Mouse (Mus musculus): Measurements from ENCODE around the gene Paxip1.

Gene Paxip1

DNA sequence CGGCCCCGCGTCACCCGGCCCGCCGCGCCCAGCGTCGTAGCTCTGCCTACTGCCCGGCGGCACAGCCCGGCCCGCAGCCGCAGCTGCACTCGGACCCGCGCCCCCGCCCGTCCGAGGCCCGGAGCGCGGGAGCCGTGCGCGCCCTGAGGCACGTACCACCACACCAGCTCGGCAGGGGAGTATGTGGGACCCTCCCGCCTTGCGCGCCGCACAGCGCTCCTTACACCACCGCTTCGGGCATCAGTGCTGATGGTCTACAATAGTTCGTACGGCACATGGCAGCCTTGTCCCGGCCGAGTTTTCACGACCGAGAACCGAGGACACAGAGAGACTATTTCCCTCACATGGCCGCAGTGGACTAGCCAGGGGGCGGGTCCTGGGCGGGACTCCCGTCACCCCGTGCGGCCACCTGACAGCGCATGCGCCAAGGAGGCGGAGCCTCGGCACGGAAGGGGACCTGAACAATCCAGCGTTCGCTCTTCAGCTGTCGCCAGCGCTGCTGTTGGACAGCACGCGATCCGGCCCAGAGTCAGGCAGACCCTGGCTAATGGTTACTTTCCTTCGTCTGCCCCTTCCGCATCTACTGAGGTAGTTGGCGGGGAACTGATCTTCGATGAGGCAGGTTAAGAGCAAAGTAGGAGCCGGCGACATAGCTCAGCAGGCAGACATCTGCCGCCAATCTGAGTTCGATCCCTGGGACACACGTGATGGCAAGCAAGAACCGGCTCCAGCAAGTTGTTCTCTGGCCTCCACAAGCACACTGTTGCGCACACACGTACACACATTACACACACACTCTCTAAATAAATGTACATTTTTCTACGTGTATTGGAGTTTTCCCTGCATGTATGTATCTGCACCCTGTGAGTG, at the start of gene Paxip1:
Paxip1 (minus strand) TSS at position 389 of the 870 bp plus-strand sequence.
- peak; percentile 94 for DNase-seq (ENCODE audit: low spot score)

DNA sequence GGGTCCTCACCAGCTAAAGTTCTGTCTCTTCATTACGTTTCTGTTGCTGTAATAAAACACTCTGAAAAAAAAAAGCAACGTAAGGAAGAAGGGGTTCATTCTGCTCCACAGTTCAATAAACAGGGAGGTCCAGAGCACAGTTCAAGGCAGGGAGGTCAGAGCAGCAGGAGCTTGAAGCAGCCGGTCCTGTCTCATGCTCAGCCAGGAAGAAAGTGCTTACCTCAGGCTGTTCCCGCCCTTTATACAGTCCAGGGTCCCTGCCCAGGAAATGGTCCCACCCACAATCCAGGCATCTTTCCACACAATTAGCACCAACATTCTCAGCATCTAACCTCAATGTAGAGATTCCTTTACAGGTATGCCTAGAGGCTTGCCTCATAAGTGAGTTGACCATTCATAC, 46.6 kb upstream of the Paxip1 start:
- DNase-seq (ENCODE audit: low spot score) = no peak

DNA sequence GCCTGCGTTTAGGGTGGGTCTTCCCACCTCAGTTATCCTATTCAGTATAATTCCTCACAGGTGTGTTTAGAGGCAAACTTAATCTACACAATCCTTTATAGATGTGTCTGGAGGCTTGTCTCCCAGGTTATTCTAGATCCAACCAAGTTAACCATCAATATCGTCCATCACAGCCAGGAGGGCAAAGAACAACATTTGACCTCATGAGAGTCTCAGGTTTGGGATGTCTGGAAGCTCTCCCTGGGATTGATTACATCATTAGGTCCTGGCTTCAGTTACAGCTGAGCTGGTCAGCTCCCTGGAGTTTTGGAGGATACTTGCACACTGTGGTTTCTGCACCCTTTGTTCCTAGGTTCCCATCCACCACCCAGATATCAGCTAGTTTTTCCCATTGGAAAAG, 43.6 kb upstream of the Paxip1 start:
- no peak for DNase-seq (ENCODE audit: low spot score)

DNA sequence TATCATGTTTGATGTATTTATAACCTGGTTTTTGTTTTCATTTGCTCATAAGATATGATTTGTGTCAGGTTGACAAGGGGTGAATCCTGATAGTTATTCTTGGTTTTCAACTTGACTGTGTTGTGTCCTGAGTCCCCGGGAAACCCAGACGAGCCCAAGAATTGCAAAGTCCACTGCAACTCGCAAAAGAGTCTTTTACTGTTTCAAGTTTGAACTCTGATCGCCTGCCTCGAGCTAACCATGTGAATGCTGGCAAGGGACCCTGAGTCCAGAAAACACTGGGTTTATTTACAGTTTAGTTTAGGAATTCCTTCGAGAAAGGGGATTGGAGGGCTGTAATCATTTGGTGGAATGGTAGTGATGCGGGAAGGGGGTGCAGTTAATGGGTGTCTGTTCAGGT, 36.5 kb upstream of the Paxip1 start:
- DNase-seq (ENCODE audit: low spot score) = no peak

DNA sequence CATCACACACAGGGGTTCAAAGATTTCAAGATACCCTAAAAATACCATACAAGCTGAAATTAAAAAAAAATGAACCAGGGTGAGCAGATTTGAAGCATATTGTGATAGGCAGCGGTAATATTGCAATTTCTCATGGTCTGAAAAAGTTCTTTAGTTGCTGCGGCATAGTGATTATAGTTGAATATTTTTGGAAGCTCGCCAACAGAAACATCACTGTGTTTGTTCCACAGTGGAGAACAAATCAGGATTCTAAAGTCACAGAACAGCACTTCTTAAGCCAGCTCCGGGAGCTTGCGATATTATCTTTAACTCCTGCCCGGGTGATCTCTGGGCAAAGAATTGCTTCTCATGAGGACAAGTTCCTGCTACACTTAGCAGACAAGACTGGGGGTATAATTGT, 29.7 kb upstream of the Paxip1 start:
- no peak for DNase-seq (ENCODE audit: low spot score)

DNA sequence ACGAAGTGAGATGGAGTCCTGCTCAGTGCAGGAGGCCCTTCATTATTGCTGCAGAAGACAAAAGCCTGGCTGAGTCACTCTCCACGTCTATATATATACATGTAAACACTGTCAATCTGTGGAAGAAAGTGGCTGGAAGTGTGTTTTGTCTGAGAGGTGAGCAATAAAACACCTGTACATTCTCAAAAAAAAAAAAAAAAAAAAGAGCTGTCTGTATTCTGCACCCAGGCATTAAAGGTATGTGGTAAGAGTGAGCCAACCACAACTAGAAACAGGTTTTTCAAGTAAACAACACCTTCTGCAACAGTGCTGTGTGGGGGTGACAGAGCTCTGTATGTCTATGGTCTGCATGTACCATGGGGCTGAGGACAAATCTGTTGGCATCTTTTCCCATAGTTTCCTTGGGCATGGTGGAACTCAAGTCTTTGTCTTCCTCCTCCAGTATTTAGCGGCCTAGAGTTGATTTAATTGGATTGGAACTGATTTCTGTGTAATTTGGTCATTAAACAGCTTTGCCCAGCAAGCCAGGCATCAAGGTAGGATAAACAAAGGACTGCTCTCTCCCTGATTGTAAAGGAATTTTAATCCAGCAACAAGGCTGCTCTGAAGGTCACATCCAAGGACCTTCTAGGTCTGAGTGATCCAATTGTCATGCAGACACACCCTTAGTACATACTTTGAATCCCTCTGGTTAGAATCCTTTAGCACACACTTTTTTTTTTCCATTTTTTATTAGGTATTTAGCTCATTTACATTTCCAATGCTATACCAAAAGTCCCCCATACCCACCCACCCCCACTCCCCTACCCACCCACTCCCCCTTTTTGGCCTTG, 27.6 kb upstream of the Paxip1 start:
- DNase-seq (ENCODE audit: low spot score) = no peak

DNA sequence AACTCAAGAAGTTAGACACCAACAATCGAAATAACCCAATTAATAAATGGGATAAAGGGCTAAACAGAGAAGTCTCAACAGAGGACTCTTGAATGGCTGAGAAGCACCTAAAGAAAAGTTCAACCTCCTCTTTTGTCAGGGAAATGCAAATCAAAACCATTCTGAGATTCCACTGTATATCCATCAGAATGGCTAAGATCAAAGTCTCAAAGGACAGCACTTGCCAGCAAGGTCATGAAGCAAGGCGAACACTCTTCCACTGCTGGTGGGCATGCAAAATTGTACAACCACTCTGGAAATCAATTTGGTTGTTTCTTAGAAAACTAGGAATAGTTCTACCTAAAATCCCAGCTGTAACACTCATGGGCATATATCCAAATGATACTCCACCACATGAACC, 22.8 kb upstream of the Paxip1 start:
- no peak for DNase-seq (ENCODE audit: low spot score)

DNA sequence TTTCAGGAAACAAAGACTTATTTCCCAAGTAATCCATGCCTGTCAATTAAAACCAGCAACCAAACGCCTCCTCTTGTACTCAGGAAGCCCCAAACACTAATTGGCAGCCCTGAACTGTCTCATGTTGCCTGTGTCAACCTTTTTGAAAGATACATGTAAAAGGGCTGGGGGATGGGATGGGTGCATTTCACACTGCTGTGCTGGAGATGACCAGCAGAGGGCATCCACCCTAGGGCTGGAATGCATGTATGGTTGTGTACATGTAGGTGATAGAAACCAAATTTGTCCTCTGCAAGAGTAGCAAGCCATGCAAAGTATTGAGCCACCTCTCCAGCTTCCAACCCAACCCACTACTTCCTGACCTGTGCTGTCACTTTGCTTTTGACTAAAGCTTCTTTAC, 2.4 kb upstream of the Paxip1 start:
- peak; percentile 54 for DNase-seq (ENCODE audit: low spot score)

DNA sequence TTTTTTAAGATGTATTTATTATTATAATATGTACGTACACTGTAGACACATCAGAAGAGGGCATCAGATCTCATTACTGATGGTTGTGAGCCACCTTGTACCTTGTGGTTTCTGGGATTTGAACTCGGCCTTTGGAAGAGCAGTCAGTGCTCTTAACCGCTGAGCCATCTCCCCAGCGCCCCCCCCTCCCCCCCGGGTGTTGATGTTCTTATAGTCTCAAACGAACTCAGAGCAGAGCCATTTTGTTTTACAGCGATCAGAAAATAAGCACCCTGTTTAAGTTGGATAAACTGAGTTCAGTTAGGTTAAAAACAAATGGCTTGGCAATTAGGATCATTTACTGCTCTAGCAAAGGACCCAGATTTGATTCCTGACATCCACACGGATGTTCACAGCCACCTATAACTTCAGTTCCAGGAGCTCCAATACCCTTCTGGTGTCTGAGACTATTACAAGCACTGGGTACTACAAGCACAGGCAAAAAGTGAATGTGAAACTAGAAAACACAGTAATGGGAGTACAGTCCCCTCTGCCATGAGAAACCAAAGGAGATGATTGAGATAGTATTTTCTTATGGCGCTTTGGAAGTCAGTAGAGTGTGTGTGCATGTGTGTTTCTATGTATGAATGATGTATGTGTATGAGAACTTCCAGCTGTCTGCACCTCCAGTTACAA, 1.2 kb upstream of the Paxip1 start:
- no peak for DNase-seq (ENCODE audit: low spot score)

DNA sequence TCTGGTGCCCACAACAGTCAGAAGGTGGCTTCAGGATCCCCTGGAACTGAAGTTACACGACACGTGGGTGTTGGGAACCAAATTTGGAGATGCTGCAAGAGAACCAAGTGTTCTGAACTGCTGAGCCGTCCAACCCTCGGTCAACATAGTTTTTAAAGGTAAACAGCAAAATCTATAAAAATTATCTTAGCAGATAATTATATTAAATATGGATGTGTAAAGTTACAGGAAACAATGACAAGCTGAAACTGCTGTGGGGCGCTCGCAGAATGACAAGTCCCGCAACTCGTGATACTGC, 631 bp upstream of the Paxip1 start:
- DNase-seq (ENCODE audit: low spot score) = no peak

DNA sequence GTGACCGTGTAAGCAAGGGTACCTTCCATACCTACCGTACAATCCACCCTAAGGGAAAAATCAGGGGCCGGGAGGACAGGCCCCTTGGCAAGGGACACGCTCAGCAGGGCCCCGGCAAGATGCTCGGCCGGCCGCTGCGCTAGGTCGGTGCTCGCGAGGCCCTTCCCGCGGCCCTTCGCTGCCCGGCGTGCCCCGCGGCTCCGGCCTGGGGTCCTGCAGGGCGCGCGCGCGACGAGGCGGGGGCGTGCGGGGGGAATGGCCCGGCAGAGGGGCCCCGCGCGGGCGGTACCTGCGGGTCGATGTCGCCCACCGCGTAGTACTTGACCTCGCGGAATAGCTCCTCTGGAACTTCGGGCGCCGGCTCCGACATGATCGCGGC, 592 bp downstream of the Paxip1 start:
- peak; percentile 78 for DNase-seq (ENCODE audit: low spot score)

DNA sequence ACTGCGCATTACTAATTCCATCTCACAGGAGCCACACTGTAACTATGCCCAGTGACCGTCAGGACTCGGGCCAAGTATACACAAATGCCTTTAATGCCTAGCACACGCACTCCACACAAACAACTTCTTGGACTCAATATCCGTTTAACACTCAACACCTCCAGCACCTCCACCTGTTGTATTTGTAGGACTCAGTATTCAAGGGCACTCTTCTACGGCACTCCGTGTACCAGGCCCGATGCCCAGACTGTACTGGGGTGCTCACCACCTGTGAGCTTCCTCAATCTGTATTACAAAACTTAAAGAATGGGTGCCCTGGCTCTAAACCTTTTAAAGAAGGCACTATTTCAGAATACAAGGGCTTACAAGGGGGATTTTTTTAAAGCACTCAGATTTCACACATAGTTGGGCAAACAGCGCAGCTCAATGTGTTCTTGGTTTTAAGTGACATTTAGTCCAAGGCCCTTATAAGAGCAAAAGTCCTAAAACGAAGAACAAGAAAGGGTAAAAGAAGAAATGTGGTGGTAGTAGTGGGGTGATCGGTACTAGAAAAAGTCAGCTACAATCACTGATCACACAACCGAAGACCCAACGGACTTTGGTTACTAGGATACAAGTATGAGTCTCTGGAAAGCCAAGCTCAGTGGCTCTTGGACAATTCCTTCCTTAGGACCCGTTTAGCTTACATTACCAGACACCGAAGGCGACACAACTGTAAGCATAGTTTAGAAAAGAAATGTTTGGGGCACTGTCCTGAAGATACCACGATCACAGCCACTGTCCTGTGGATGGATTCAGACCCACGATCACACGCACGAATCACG, 1.2 kb downstream of the Paxip1 start:
- no peak for DNase-seq (ENCODE audit: low spot score)

DNA sequence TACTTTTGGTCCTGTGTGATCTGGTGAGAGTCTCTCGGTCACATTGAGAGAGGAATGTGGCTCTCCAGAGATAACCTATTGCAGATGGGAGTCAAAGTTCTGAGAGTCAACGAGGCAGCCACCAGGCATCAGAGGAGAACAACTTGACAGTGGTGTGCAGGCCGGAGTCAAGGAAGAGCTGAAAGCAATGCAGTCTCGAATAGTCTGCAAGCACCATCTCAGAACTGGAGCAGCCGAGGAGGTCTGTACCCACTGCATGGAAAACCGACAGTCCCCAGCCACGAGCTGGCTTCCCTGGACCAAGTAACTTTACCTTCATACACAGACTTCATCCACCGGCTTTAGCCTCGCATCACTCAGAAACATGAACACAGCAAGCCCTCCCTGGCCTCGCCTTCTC, 1.9 kb downstream of the Paxip1 start:
- DNase-seq (ENCODE audit: low spot score) = no peak

DNA sequence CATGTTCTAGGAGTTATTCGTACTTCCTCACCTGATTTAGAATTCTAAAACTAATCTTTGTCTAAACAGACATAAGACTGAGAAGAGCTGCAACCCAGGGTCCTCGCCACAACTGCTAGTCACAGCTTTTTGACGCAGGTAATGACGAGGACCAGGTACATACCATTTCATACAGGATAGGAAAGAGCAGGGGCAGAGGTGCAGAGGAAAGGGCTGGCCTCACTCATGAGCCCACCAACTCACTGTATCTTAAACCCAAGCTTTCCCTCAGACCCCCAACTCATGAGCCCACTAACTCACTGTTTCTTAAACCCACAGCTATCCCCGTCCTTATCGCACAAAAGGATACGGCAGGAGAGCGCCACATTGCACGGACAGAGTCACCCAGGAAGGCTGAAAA, 8.1 kb downstream of the Paxip1 start:
- no peak for DNase-seq (ENCODE audit: low spot score)

DNA sequence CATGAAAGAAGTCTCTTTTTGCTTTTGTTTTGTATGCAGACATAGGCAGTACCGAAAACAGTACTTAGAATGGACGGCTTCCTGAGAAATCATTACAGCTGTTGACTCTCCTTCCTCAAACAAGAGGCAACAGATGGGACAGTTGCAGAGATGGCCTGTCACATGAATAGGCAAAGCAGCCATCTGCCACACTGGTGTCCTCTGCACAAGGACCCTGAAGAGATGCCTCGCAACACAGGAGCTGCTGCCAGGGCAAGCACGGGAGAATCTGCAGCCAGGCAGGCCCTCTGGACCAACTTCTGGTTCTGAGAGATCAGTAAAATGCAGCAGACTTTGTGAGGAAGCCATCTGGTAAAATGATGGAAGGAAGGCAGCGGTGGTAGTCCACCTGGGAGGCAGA, 23.5 kb downstream of the Paxip1 start:
- DNase-seq (ENCODE audit: low spot score) = no peak

DNA sequence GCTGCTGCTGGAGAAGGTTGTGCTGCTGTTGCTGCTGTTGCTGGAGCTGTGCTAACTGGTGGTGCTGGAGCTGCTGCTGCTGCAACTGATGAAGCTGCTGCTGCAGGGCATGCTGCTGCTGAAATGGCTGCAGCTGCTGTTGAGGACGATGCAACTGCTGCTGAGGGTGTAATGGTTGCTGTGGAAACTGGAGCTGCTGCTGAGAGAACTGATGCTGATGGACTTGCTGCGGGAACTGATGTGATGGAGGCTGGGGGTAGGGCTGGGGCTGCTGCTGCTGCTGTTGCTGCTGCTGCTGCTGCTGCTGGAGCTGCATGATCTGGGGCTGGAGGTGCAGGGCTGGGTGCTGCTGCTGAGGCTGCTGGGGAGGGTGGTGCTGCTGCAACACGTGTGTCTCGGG, 25.7 kb downstream of the Paxip1 start:
- DNase-seq (ENCODE audit: low spot score) = no peak

DNA sequence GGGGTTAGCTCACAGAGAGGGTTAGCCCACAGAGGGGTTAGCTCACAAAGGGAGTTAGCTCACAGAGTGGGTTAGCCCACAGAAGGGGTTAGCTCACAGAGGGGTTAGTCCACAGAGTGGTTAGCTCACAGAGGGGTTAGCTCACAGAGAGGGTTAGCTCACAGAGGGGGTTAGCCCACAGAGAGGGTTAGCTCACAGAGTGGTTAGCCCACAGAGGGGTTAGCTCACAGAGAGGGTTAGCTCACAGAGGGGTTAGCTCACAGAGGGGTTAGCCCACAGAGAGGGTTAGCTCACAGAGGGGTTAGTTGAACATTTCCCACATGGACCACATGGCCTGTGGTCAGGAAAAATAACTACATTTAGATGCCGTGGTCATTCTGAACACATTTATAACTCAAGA, 46.5 kb downstream of the Paxip1 start:
- no peak for DNase-seq (ENCODE audit: low spot score)

DNA sequence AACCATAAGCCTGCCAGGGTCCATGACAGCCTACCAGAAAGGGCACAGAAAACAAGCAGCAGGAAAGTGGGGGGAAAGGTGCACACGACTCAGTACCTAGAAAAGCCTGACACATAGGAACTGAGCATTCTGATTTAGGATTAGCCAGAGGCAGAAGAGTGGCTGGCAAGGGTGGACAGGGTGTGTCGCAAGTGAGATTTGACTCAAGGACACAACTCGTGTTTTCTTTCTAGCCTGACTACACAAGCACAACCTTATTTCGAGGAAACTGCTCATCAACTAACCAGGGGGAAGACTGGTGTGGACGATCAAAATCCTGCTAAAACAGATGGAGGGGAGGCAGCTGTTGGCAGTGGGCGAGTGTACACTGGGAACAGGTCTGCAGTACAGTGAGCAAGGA, 52.3 kb downstream of the Paxip1 start:
- no peak for DNase-seq (ENCODE audit: low spot score)

DNA sequence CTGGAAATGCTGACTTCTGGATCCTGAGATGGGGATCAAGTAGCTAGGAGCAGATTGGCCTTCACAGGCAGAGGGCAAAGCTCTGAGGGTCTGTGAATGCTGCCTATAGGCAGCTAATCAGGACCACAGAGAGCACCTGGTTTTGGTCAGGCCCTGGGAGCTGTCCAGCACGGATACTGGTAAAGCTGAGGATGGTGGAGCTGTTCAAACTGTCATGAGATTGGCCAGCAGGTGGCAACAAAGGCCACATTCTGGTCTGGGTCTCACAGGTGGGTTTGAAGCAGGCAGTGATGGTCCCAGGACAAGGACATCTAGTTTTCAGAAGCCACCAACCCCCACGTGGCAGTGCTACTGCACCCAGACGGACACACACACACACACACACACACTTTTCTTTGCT, 54.3 kb downstream of the Paxip1 start:
- DNase-seq (ENCODE audit: low spot score) = peak; percentile 15

DNA sequence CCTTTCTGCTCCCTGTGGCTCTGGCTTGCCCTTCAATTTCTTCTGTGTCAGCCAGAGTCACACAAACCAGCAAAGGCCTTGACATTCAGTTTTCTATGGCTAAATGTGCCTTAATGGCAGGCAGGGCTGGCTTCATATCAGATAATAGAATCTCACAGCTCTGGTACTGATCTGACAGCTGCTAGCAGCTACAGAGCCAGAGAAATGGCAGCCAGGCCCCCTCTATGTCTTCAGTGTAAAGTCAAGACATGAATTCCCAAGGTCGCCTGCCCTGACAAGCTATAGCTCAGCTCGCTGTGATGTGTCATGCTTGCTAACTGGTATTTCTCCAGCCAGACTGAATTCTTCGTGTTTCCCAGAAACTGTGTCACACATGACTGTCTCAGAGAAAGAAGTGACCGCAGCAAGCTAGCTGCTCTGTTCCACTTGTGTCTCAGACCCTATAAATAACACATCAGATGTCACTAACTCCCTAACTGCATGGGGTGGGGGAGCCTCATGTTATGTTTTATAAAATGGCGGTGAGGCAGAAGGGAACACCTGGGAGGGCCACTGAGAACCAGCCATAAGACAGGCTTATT, 59.1 kb downstream of the Paxip1 start:
- no peak for DNase-seq (ENCODE audit: low spot score)

DNA sequence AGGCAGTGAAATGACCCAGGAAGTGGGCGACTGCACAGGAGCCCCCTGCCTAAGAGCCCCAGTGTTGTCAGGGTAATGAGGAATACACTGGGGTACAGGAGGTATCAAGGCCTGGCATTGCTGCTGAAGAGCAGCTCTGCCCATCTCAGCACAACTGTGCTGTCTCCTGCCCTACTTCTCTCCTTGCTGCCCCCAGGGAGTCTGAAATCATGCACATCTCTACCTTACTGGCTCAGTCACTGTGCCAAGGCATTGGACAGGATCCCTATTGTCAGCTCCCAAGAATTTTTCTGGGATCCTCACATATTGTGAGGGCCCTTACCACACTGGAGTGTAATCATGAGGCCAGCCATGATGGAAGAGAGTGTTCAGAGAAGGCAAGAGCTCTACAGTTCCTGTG, 60.1 kb downstream of the Paxip1 start:
- no peak for DNase-seq (ENCODE audit: low spot score)

DNA sequence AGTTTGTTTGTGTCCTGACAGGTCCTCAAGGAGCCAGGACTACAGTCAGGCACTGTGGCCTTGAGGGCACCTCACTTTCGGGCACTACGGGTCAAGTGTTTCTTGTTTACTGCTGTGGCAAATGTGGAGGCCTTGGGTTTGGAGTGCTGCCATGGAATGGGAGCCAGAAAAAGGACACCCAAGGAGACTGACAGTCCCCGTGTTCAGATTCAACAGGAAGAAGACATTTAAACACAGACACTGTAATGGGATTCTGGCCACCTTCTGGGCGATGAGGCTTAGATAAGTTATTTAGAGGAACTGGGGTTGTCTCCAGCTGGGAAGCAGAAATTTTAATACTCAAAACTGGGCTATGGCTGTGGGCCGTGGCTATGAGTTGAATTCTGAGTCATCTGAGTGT, 60.8 kb downstream of the Paxip1 start:
- no peak for DNase-seq (ENCODE audit: low spot score)
